Mouse (Mus musculus) liver, postnatal 0 days (tissue): ENCODE measurements around the gene Etv2. TPM values are rescaled to one million over a fixed set of nuclear protein-coding genes. Genes with fewer than 3 reads are reported as not detected.
A peak's percentile ranks its signal among the peaks of the same experiment; 100 is the strongest.

Experiments
- ATAC-seq: fragments of 200-750 bp; cut with Nextera tagmentation; 2 replicates; pipeline ENCODE4 v1.8.0; 2017; ENCODE audit warnings: mild to moderate bottlenecking, moderate library complexity
- DNase-seq: peaks from one replicate; pipeline ENCODE4 v3.0.0-alpha.2; 2016
- H3K27ac ChIP-seq: fragments of 300-500 bp; sonication (generic); 2 replicates; pipeline ENCODE4 v1.5.1; 2014; ENCODE audit warnings: antibody characterized with exemption, moderate library complexity, mild to moderate bottlenecking, low read depth
- H3K27me3 ChIP-seq: fragments of 300-500 bp; sonication (generic); 2 replicates; pipeline ENCODE4 v1.6.1; 2014; ENCODE audit warnings: low read length, control low read depth, mixed read lengths; ENCODE audit not compliant: insufficient read depth
- H3K36me3 ChIP-seq: fragments of 300-500 bp; sonication (generic); replicated peaks from 2 replicates; pipeline ENCODE4 v1.6.1; 2014; ENCODE audit warnings: mild to moderate bottlenecking, control low read depth, low read length, moderate library complexity, mixed read lengths; ENCODE audit not compliant: insufficient read depth
- H3K4me1 ChIP-seq: fragments of 300-500 bp; sonication (generic); 2 replicates; pipeline ENCODE4 v1.6.1; 2014; ENCODE audit warnings: antibody characterized with exemption, mild to moderate bottlenecking, control low read depth; ENCODE audit not compliant: insufficient read depth
- H3K4me2 ChIP-seq: fragments of 300-500 bp; sonication (generic); 2 replicates; pipeline ENCODE4 v1.6.1; 2014; ENCODE audit warnings: low read depth, mild to moderate bottlenecking, low read length, moderate library complexity, mixed read lengths
- H3K4me3 ChIP-seq: fragments of 300-500 bp; sonication (generic); 2 replicates; pipeline ENCODE4 v1.5.1; 2014; ENCODE audit warnings: low read depth, low read length
- H3K9ac ChIP-seq: fragments of 300-500 bp; sonication (generic); replicated peaks from 2 replicates; pipeline ENCODE4 v1.6.1; 2014; ENCODE audit warnings: mild to moderate bottlenecking, moderate library complexity
- H3K9me3 ChIP-seq: fragments of 300-500 bp; sonication (generic); 2 replicates; pipeline ENCODE4 v1.6.1; 2016; ENCODE audit warnings: mild to moderate bottlenecking, control low read depth, low read length, mixed read lengths
- CTCF ChIP-seq: sonication (generic); IDR thresholded peaks from 2 replicates; pipeline ENCODE4 v1.5.1; 2016; ENCODE audit warnings: antibody characterized with exemption, low read depth
- EP300 ChIP-seq: IDR thresholded peaks from 2 replicates; pipeline ENCODE4 v1.6.1; 2016; ENCODE audit warnings: antibody characterized with exemption, low read depth, mild to moderate bottlenecking
- WGBS: fragments of 180-500 bp; shearing (Covaris S2); extraction: QIAGEN DNeasy Blood & Tissue Kit; methylation state at CpG from one replicate; pipeline ENCODE4 v1.1.7; 2014; ENCODE audit not compliant: insufficient replicate concordance; 5-methylcytosine and 5-hydroxymethylcytosine counted together
- polyA plus RNA-seq: library from polyadenylated mRNA; unstranded; fragments of >200 nt; fragmentation: Nextera tagmentation; extraction: Ambion mirVana; gene quantifications from 2 replicates; pipeline ENCODE4 v1.2.1, GENCODE M21; 2015

The Etv2 gene
- polyA plus RNA-seq: not detected in 2 replicates

DNA sequence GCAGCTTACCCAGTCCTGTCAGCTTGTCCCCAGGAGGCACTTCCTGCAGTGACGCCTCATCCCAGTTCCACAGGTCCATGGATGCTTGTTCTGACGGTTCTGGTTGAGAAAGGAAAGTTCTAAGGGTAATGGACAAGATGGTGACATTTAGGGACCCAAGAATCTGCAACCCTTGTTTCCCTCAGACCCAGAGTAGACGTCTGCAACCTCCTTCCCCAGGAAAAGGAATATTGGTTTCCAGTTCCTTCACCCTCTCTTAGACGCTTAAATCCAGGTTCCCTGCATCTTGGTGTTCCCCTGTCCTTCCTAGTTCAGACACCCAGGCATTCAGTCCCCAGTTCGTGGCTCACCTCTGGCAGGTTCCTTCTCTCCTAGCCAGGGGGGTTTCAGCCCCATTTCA, at the start of gene Etv2:
Gene Etv2, minus strand, starts transcription at position 101 of the 400 bp plus-strand sequence.
- Histone ChIP-seq H3K27me3 (peaks cover 44% of the 10 kb centered on the region), H3K9me3 (no peaks in the 10 kb centered on the region), H3K9ac (no peak within 1 kb of the TSS), H3K27ac (no peak within 1 kb of the TSS), H3K4me1 (peaks cover 9% of the 10 kb centered on the region), H3K4me3 (no peak within 1 kb of the TSS), H3K36me3 (0 out of 2 replicates have a peak, but pooled peaks cover 5% of the 10 kb centered on the region), H3K4me2 (peak within 1 kb of the TSS; percentile 47; the same call in 1 of the 2 replicates)
- TF ChIP-seq EP300 (no peak), CTCF (no peak)
- ATAC-seq (no peak), DNase-seq (no peak)
- WGBS: 18% methylated on average over 5 of the region's 5 CpGs

DNA sequence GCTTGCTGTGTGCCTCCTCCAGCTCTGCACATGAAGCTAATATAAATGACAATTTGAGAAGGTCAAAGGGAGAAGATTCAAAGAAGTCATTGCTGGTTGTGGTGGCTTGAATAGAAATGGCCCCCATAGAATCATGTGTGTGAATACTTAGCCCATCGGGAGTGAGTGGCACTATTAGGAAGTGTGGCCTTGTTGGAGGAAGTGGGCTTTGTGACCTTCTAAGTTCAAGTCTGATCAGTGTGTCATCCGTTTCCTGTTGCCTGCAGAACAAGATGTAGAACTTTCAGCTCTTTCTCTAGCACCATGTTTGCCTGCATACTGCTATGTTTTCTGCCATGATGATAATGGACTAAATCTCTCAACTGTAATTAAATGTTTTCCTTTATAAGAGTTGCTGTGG, 47.8 kb upstream of the Etv2 start:
- Histone ChIP-seq H3K27me3 (no peaks in the 10 kb centered on the region), H3K36me3 (no peaks in the 10 kb centered on the region), H3K27ac (no peak overlapping the region), H3K4me1 (peaks cover 10% of the 10 kb centered on the region), H3K4me3 (no peak overlapping the region), H3K4me2 (no peak overlapping the region), H3K9me3 (no peaks in the 10 kb centered on the region), H3K9ac (no peak overlapping the region)
- DNase-seq (no peak), ATAC-seq (no peak)
- WGBS: 32% methylated on average over 2 of the region's 2 CpGs
- TF ChIP-seq EP300: no peak
- no peak for TF ChIP-seq CTCF

DNA sequence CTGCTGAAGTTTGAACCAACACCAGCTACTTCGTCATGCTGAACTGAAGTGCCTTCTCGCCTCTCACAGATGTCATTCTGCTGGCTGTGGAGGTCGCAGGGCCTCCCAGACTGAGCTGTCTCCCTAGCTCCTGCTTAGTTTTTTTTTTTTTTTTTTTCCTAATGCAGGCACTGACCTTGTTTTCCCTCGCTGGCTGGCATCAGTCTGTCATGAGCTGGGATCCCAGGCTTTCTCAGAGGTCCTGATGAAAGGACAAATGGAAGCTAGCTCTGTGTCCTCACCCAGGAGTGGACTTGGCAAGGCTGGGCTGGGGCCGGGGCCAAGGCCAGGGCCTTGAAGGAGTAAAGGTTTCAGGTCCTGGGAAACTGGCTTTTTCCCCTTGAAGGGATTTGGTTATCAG, 46.2 kb upstream of the Etv2 start:
- H3K9me3 ChIP-seq: no peaks in the 10 kb centered on the region
- H3K4me1 ChIP-seq: peaks cover 4% of the 10 kb centered on the region; the same call in 1 of the 2 replicates
- no peak overlapping the region for H3K4me3 ChIP-seq
- no peak overlapping the region for H3K27ac ChIP-seq
- ATAC-seq (no peak), DNase-seq (no peak)
- no peaks in the 10 kb centered on the region for H3K27me3 ChIP-seq
- H3K9ac ChIP-seq: no peak overlapping the region
- no peaks in the 10 kb centered on the region for H3K36me3 ChIP-seq
- no peak overlapping the region for H3K4me2 ChIP-seq
- no peak for TF ChIP-seq EP300
- TF ChIP-seq CTCF: no peak
- WGBS: 77% methylated on average over 5 of the region's 5 CpGs

- no peaks in the 10 kb centered on the region for H3K36me3 ChIP-seq
- no peaks in the 10 kb centered on the region for H3K9me3 ChIP-seq
- H3K4me1 ChIP-seq: no peaks in the 10 kb centered on the region
- no peak overlapping the region for H3K4me3 ChIP-seq
- H3K9ac ChIP-seq: no peak overlapping the region
- TF ChIP-seq EP300 (no peak), CTCF (peak; percentile 40)
- no peak for ATAC-seq
- H3K27ac ChIP-seq: no peak overlapping the region
- H3K4me2 ChIP-seq: no peak overlapping the region
- H3K27me3 ChIP-seq: no peaks in the 10 kb centered on the region
- DNase-seq: no peak
- WGBS: 67% methylated on average over 5 of the region's 5 CpGs
Measured at GRCm38 (mm10) chr7:30678263-30678975, 42.8 kb upstream of the Etv2 start.

GRCm38 (mm10) chr7:30671480-30671879, 35.8 kb upstream of the Etv2 start, which contains the start of gene Pmis2:
Pmis2 (minus strand) TSS chr7:30671605.
- ATAC-seq (no peak), DNase-seq (no peak)
- H3K27me3 ChIP-seq: no peaks in the 10 kb centered on the region
- TF ChIP-seq CTCF (no peak), EP300 (no peak)
- WGBS: 71% methylated on average over 9 of the region's 9 CpGs
- H3K9me3 ChIP-seq: no peaks in the 10 kb centered on the region
- H3K4me2 ChIP-seq: no peak within 1 kb of the TSS
- H3K27ac ChIP-seq: no peak within 1 kb of the TSS
- no peak within 1 kb of the TSS for H3K4me3 ChIP-seq
- no peaks in the 10 kb centered on the region for H3K36me3 ChIP-seq
- H3K9ac ChIP-seq: no peak within 1 kb of the TSS
- no peaks in the 10 kb centered on the region for H3K4me1 ChIP-seq

- H3K9ac ChIP-seq: no peak overlapping the region
- peak; percentile 53 for ATAC-seq
- no peak for DNase-seq
- H3K27me3 ChIP-seq: no peaks in the 10 kb centered on the region
- H3K36me3 ChIP-seq: no peaks in the 10 kb centered on the region
- peaks cover 8% of the 10 kb centered on the region for H3K4me1 ChIP-seq
- H3K9me3 ChIP-seq: no peaks in the 10 kb centered on the region
- TF ChIP-seq EP300 (no peak), CTCF (peak; percentile 78)
- no peak overlapping the region for H3K4me2 ChIP-seq
- no peak overlapping the region for H3K27ac ChIP-seq
- WGBS: 17% methylated on average over 3 of the region's 3 CpGs
- no peak overlapping the region for H3K4me3 ChIP-seq
Measured at GRCm38 (mm10) chr7:30669229-30669628, 33.6 kb upstream of the Etv2 start.
